Mouse (Mus musculus): ENCODE measurements around the gene Cog1. TPM values are rescaled to one million over a fixed set of nuclear protein-coding genes. Genes with fewer than 3 reads are reported as not detected.
A peak's percentile ranks its signal among the peaks of the same experiment; 100 is the strongest.

Gene Cog1
- polyA plus RNA-seq, 1 experiment from 2014 or later, result 28.8 TPM

- H3K27ac ChIP-seq (ENCODE audit: low read depth, low read length), result no peak overlapping the region
- H3K4me1 ChIP-seq (ENCODE audit: control insufficient read depth, insufficient read depth, low read length), result peaks cover 8% of the 10 kb centered on the region; the same call in 1 of the 2 replicates
- H3K36me3 ChIP-seq (ENCODE audit: control insufficient read depth, insufficient read depth, low read length), result peaks cover 19% of the 10 kb centered on the region
- ATAC-seq (no peak), DNase-seq (ENCODE audit: low spot score) (no peak)
- 81% methylated on average over 4 of the region's 4 CpGs for WGBS
- peak overlapping the region; percentile 96 for H3K4me2 ChIP-seq (ENCODE audit: low read length)
- no peak overlapping the region for H3K9ac ChIP-seq (ENCODE audit: low read length)
- H3K9me3 ChIP-seq (replicated peaks; ENCODE audit: control insufficient read depth, low read length), result no peaks in the 10 kb centered on the region
- H3K4me3 ChIP-seq (ENCODE audit: low read depth, low read length), result 0 out of 2 replicates have a peak overlapping the region, but pooled peaks have one; percentile 59
- H3K27me3 ChIP-seq (replicated peaks; ENCODE audit: control insufficient read depth, insufficient read depth, low read length), result 0 out of 2 replicates have a peak, but pooled peaks cover 6% of the 10 kb centered on the region
Measured at GRCm38 (mm10) chr11:113622028-113622427, 26.9 kb upstream of the Cog1 start.

- no peak for DNase-seq (ENCODE audit: low spot score)
- no peak overlapping the region for H3K4me3 ChIP-seq (ENCODE audit: low read depth, low read length)
- H3K27ac ChIP-seq (ENCODE audit: low read depth, low read length), result no peak overlapping the region
- no peak overlapping the region for H3K9ac ChIP-seq (ENCODE audit: low read length)
- H3K4me1 ChIP-seq (ENCODE audit: control insufficient read depth, insufficient read depth, low read length), result 0 out of 2 replicates have a peak, but pooled peaks cover 4% of the 10 kb centered on the region
- peaks cover 26% of the 10 kb centered on the region for H3K36me3 ChIP-seq (ENCODE audit: control insufficient read depth, insufficient read depth, low read length)
- no peaks in the 10 kb centered on the region for H3K9me3 ChIP-seq (replicated peaks; ENCODE audit: control insufficient read depth, low read length)
- no peak for ATAC-seq
- H3K27me3 ChIP-seq (replicated peaks; ENCODE audit: control insufficient read depth, insufficient read depth, low read length), result 0 out of 2 replicates have a peak, but pooled peaks cover 5% of the 10 kb centered on the region
- no peak overlapping the region for H3K4me2 ChIP-seq (ENCODE audit: low read length)
- WGBS, result 95% methylated on average over 18 of the region's 18 CpGs
Measured at GRCm38 (mm10) chr11:113625437-113625836, 23.5 kb upstream of the Cog1 start.

- 57% methylated on average over 4 of the region's 4 CpGs for WGBS
- no peak overlapping the region for H3K9ac ChIP-seq (ENCODE audit: low read length)
- ATAC-seq (no peak), DNase-seq (ENCODE audit: low spot score) (no peak)
- peaks cover 26% of the 10 kb centered on the region for H3K36me3 ChIP-seq (ENCODE audit: control insufficient read depth, insufficient read depth, low read length)
- H3K4me1 ChIP-seq (ENCODE audit: control insufficient read depth, insufficient read depth, low read length), result no peaks in the 10 kb centered on the region
- H3K4me3 ChIP-seq (ENCODE audit: low read depth, low read length), result no peak overlapping the region
- H3K27ac ChIP-seq (ENCODE audit: low read depth, low read length), result no peak overlapping the region
- H3K9me3 ChIP-seq (replicated peaks; ENCODE audit: control insufficient read depth, low read length), result no peaks in the 10 kb centered on the region
- H3K27me3 ChIP-seq (replicated peaks; ENCODE audit: control insufficient read depth, insufficient read depth, low read length), result no peaks in the 10 kb centered on the region
- H3K4me2 ChIP-seq (ENCODE audit: low read length), result no peak overlapping the region
Measured at GRCm38 (mm10) chr11:113627785-113628184, 21.2 kb upstream of the Cog1 start.

- H3K9ac ChIP-seq (ENCODE audit: low read length), result no peak overlapping the region
- no peaks in the 10 kb centered on the region for H3K4me1 ChIP-seq (ENCODE audit: control insufficient read depth, insufficient read depth, low read length)
- H3K27me3 ChIP-seq (replicated peaks; ENCODE audit: control insufficient read depth, insufficient read depth, low read length), result no peaks in the 10 kb centered on the region
- WGBS, result 61% methylated on average over 7 of the region's 7 CpGs
- peak; percentile 67 for DNase-seq (ENCODE audit: low spot score)
- no peak overlapping the region for H3K4me2 ChIP-seq (ENCODE audit: low read length)
- H3K4me3 ChIP-seq (ENCODE audit: low read depth, low read length), result no peak overlapping the region
- H3K9me3 ChIP-seq (replicated peaks; ENCODE audit: control insufficient read depth, low read length), result no peaks in the 10 kb centered on the region
- no peak for ATAC-seq
- peaks cover 8% of the 10 kb centered on the region; the same call in 1 of the 2 replicates for H3K36me3 ChIP-seq (ENCODE audit: control insufficient read depth, insufficient read depth, low read length)
- no peak overlapping the region for H3K27ac ChIP-seq (ENCODE audit: low read depth, low read length)
Measured at GRCm38 (mm10) chr11:113630642-113631041, 18.3 kb upstream of the Cog1 start.

GRCm38 (mm10) chr11:113631302-113631701 lies 17.7 kb upstream of the Cog1 start:
- Histone ChIP-seq H3K4me2 (ENCODE audit: low read length) (no peak overlapping the region), H3K9ac (ENCODE audit: low read length) (no peak overlapping the region), H3K27ac (ENCODE audit: low read depth, low read length) (no peak overlapping the region), H3K9me3 (replicated peaks; ENCODE audit: control insufficient read depth, low read length) (no peaks in the 10 kb centered on the region), H3K4me1 (ENCODE audit: control insufficient read depth, insufficient read depth, low read length) (no peaks in the 10 kb centered on the region), H3K36me3 (ENCODE audit: control insufficient read depth, insufficient read depth, low read length) (0 out of 2 replicates have a peak, but pooled peaks cover 7% of the 10 kb centered on the region), H3K27me3 (replicated peaks; ENCODE audit: control insufficient read depth, insufficient read depth, low read length) (no peaks in the 10 kb centered on the region), H3K4me3 (ENCODE audit: low read depth, low read length) (no peak overlapping the region)
- ATAC-seq (no peak), DNase-seq (ENCODE audit: low spot score) (no peak)
- 78% methylated on average over 8 of the region's 8 CpGs for WGBS

GRCm38 (mm10) chr11:113631862-113632261 lies 17.1 kb upstream of the Cog1 start:
- no peak for DNase-seq (ENCODE audit: low spot score)
- ATAC-seq, result no peak
- Histone ChIP-seq H3K27me3 (replicated peaks; ENCODE audit: control insufficient read depth, insufficient read depth, low read length) (no peaks in the 10 kb centered on the region), H3K4me3 (ENCODE audit: low read depth, low read length) (no peak overlapping the region), H3K9me3 (replicated peaks; ENCODE audit: control insufficient read depth, low read length) (no peaks in the 10 kb centered on the region), H3K9ac (ENCODE audit: low read length) (no peak overlapping the region), H3K4me2 (ENCODE audit: low read length) (no peak overlapping the region), H3K4me1 (ENCODE audit: control insufficient read depth, insufficient read depth, low read length) (no peaks in the 10 kb centered on the region), H3K36me3 (ENCODE audit: control insufficient read depth, insufficient read depth, low read length) (0 out of 2 replicates have a peak, but pooled peaks cover 7% of the 10 kb centered on the region), H3K27ac (ENCODE audit: low read depth, low read length) (no peak overlapping the region)
- 88% methylated on average over 8 of the region's 8 CpGs for WGBS

GRCm38 (mm10) chr11:113632303-113632702 lies 16.7 kb upstream of the Cog1 start:
- Histone ChIP-seq H3K9me3 (replicated peaks; ENCODE audit: control insufficient read depth, low read length) (no peaks in the 10 kb centered on the region), H3K27me3 (replicated peaks; ENCODE audit: control insufficient read depth, insufficient read depth, low read length) (no peaks in the 10 kb centered on the region), H3K27ac (ENCODE audit: low read depth, low read length) (no peak overlapping the region), H3K4me1 (ENCODE audit: control insufficient read depth, insufficient read depth, low read length) (no peaks in the 10 kb centered on the region), H3K4me3 (ENCODE audit: low read depth, low read length) (no peak overlapping the region), H3K4me2 (ENCODE audit: low read length) (no peak overlapping the region), H3K9ac (ENCODE audit: low read length) (no peak overlapping the region), H3K36me3 (ENCODE audit: control insufficient read depth, insufficient read depth, low read length) (0 out of 2 replicates have a peak, but pooled peaks cover 5% of the 10 kb centered on the region)
- ATAC-seq, result no peak
- no peak for DNase-seq (ENCODE audit: low spot score)
- WGBS, result 86% methylated on average over 7 of the region's 7 CpGs

GRCm38 (mm10) chr11:113633398-113633797 lies 15.6 kb upstream of the Cog1 start:
- Histone ChIP-seq H3K9me3 (replicated peaks; ENCODE audit: control insufficient read depth, low read length) (no peaks in the 10 kb centered on the region), H3K36me3 (ENCODE audit: control insufficient read depth, insufficient read depth, low read length) (no peaks in the 10 kb centered on the region), H3K4me1 (ENCODE audit: control insufficient read depth, insufficient read depth, low read length) (no peaks in the 10 kb centered on the region), H3K27me3 (replicated peaks; ENCODE audit: control insufficient read depth, insufficient read depth, low read length) (no peaks in the 10 kb centered on the region), H3K4me3 (ENCODE audit: low read depth, low read length) (no peak overlapping the region), H3K9ac (ENCODE audit: low read length) (no peak overlapping the region), H3K4me2 (ENCODE audit: low read length) (no peak overlapping the region), H3K27ac (ENCODE audit: low read depth, low read length) (no peak overlapping the region)
- 88% methylated on average over 5 of the region's 5 CpGs for WGBS
- DNase-seq (ENCODE audit: low spot score) (no peak), ATAC-seq (no peak)

GRCm38 (mm10) chr11:113634699-113635121 lies 14.3 kb upstream of the Cog1 start:
- Histone ChIP-seq H3K4me3 (ENCODE audit: low read depth, low read length) (no peak overlapping the region), H3K9me3 (replicated peaks; ENCODE audit: control insufficient read depth, low read length) (no peaks in the 10 kb centered on the region), H3K4me1 (ENCODE audit: control insufficient read depth, insufficient read depth, low read length) (no peaks in the 10 kb centered on the region), H3K4me2 (ENCODE audit: low read length) (no peak overlapping the region), H3K27me3 (replicated peaks; ENCODE audit: control insufficient read depth, insufficient read depth, low read length) (no peaks in the 10 kb centered on the region), H3K36me3 (ENCODE audit: control insufficient read depth, insufficient read depth, low read length) (no peaks in the 10 kb centered on the region), H3K27ac (ENCODE audit: low read depth, low read length) (no peak overlapping the region), H3K9ac (ENCODE audit: low read length) (no peak overlapping the region)
- WGBS, result 64% methylated on average over 10 of the region's 10 CpGs
- ATAC-seq (peak; percentile 32; the same call in 1 of the 2 replicates), DNase-seq (ENCODE audit: low spot score) (peak; percentile 73)
